Mouse (Mus musculus) myocyte (in vitro differentiated cells): Measurements from ENCODE around the gene Specc1l.

ENCODE experiments used
- CEBPB ChIP-seq: IDR thresholded peaks from 2 replicates; pipeline ENCODE4 v1.6.1; 2011; ENCODE audit warnings: mild to moderate bottlenecking, moderate library complexity; ENCODE audit not compliant: poor library complexity, insufficient read depth, severe bottlenecking
- E2F4 ChIP-seq: IDR thresholded peaks from one replicate; pipeline ENCODE4 v1.6.1; 2011; ENCODE audit warnings: mild to moderate bottlenecking, control low read depth, moderate library complexity; ENCODE audit not compliant: insufficient read depth
- MAX ChIP-seq: IDR thresholded peaks from one replicate; pipeline ENCODE4 v1.6.1; 2011; ENCODE audit warnings: low read depth, mild to moderate bottlenecking, control low read depth
- MYOD1 ChIP-seq, 3 experiments: IDR thresholded peaks; one replicate each; pipeline ENCODE4 v1.6.1; 2011; ENCODE audit warnings: control low read depth in 2 of 3, low read depth in 2 of 3, mild to moderate bottlenecking in 2 of 3, moderate library complexity in 1 of 3; ENCODE audit not compliant: insufficient read length in 2 of 3, control insufficient read depth in 1 of 3
- POLR2A ChIP-seq: IDR thresholded peaks from one replicate; pipeline ENCODE4 v1.6.1; 2011; ENCODE audit warnings: low read depth, mild to moderate bottlenecking, control low read depth, moderate library complexity; ENCODE audit not compliant: insufficient read length
- POLR2AphosphoS2 ChIP-seq: IDR thresholded peaks from one replicate; pipeline ENCODE4 v1.6.1; 2011; ENCODE audit warnings: low read depth, control low read depth; ENCODE audit not compliant: insufficient read length
- TCF12 ChIP-seq: IDR thresholded peaks from one replicate; pipeline ENCODE4 v1.6.1; 2011; ENCODE audit warnings: mild to moderate bottlenecking, control low read depth; ENCODE audit not compliant: poor library complexity, insufficient read depth, severe bottlenecking
- USF1 ChIP-seq: IDR thresholded peaks from one replicate; pipeline ENCODE4 v1.6.1; 2011; ENCODE audit warnings: low read depth, mild to moderate bottlenecking, control low read depth, moderate library complexity

DNA sequence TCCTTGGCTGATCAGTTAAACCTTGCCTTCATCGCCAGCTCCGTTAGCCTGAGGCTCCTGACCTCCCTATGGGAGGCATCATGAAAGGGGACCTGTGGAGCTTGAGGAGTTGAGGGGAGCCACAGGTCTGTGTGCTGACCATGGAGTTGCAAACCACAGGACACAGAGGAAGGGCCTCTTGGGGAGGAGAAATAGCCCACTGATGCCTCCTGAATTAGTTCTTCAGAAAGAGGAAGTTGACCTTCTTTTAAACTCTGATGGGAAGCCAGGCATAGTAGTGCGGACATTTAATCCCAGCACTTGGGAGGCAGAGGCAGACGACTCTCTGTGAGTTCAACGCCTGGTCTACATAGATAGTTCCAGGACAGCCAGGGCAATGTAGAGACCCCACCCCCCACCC is 127.0 kb downstream of the Specc1l start:
- TF ChIP-seq POLR2AphosphoS2 (no peak), USF1 (no peak), MYOD1 (IDR thresholded peaks at IDR 0.05; ENCODE audit: control insufficient read depth in 1 of 3, insufficient read length in 2 of 3, low read depth in 2 of 3) (no peak), POLR2A (no peak), MAX (no peak), E2F4 (no peak), CEBPB (no peak), TCF12 (no peak)
